Mouse (Mus musculus) midbrain, embryonic 12.5 days (tissue): ENCODE results near the gene Celf1. TPM values are rescaled to one million over a fixed set of nuclear protein-coding genes. Genes with fewer than 3 reads are reported as not detected.

ENCODE experiments used
- polyA plus RNA-seq: library from polyadenylated mRNA; unstranded; fragments of >200 nt; fragmentation: Nextera tagmentation; extraction: Ambion mirVana; gene quantifications from 2 replicates; pipeline ENCODE4 v1.2.1, GENCODE M21; 2016

Celf1 gene
- polyA plus RNA-seq, 1 experiment from 2014 or later, result 167 TPM

Other genes with a start within 250 kb of the Celf1 start
- gene Fnbp4, start 195.0 kb upstream of the Celf1 start, polyA plus RNA-seq, result 166 and 169 TPM in 2 replicates
- gene Agbl2, start 157.7 kb upstream of the Celf1 start, polyA plus RNA-seq, result 0.25 and 0.41 TPM in 2 replicates
- 207 and 209 TPM in 2 replicates for gene Mtch2, start 93.2 kb upstream of the Celf1 start, polyA plus RNA-seq
- gene C1qtnf4, start 54.5 kb upstream of the Celf1 start, polyA plus RNA-seq, result 29.2 and 32.9 TPM in 2 replicates
- 53.5 and 54.5 TPM in 2 replicates for gene Kbtbd4, start 35.6 kb upstream of the Celf1 start, polyA plus RNA-seq
- 187 and 196 TPM in 2 replicates for gene Ndufs3, start 35.6 kb upstream of the Celf1 start, polyA plus RNA-seq
- 0.94 and 1.4 TPM in 2 replicates for gene Rapsn, start 95.2 kb downstream of the Celf1 start, polyA plus RNA-seq
- gene Psmc3, start 113.6 kb downstream of the Celf1 start, polyA plus RNA-seq, result 283 and 291 TPM in 2 replicates
- 29.4 and 30.8 TPM in 2 replicates for gene Slc39a13, start 130.0 kb downstream of the Celf1 start, polyA plus RNA-seq
- 3.3 and 4.8 TPM in 2 replicates for gene Spi1, start 142.0 kb downstream of the Celf1 start, polyA plus RNA-seq
- gene Mybpc3, start 177.8 kb downstream of the Celf1 start, polyA plus RNA-seq, result 0.16 and 0.32 TPM in 2 replicates
- 42.5 and 45.9 TPM in 2 replicates for gene Madd, start 243.5 kb downstream of the Celf1 start, polyA plus RNA-seq